Mouse (Mus musculus): Measurements from ENCODE around the gene Vav2. TPM values are rescaled to one million over a fixed set of nuclear protein-coding genes. Genes with fewer than 3 reads are reported as not detected.
A peak's percentile ranks its signal among the peaks of the same experiment; 100 is the strongest.

Vav2 gene
- polyA plus RNA-seq, 1 experiment from 2014 or later, result 9.7 TPM

- Histone ChIP-seq H3K4me1 (peaks cover 88% of the 10 kb centered on the region), H3K27me3 (no peaks in the 10 kb centered on the region), H3K9ac (no peak overlapping the region), H3K4me2 (no peak overlapping the region), H3K27ac (no peak overlapping the region), H3K4me3 (no peak overlapping the region), H3K9me3 (no peaks in the 10 kb centered on the region), H3K36me3 (no peaks in the 10 kb centered on the region)
- ATAC-seq (ENCODE audit: borderline replicate concordance, extremely low read depth, low FRiP score, low TSS enrichment), result no peak
- WGBS, result 72% methylated on average over 7 of the region's 7 CpGs
These were observed 100.5 kb downstream of the Vav2 start for GRCm38 (mm10) chr2:27326357-27326756.

- H3K4me3 ChIP-seq, result no peak overlapping the region
- H3K27me3 ChIP-seq, result no peaks in the 10 kb centered on the region
- H3K9me3 ChIP-seq, result no peaks in the 10 kb centered on the region
- H3K4me2 ChIP-seq, result 0 out of 2 replicates have a peak overlapping the region, but pooled peaks have one; percentile 9
- no peak for ATAC-seq (ENCODE audit: borderline replicate concordance, extremely low read depth, low FRiP score, low TSS enrichment)
- H3K4me1 ChIP-seq, result peaks cover 72% of the 10 kb centered on the region
- no peaks in the 10 kb centered on the region for H3K36me3 ChIP-seq
- 18% methylated on average over 2 of the region's 2 CpGs for WGBS
- no peak overlapping the region for H3K9ac ChIP-seq
- peak overlapping the region; percentile 62 for H3K27ac ChIP-seq
These were observed 102.1 kb downstream of the Vav2 start for GRCm38 (mm10) chr2:27324690-27325089.

GRCm38 (mm10) chr2:27321431-27321875 lies 105.4 kb downstream of the Vav2 start:
- no peak overlapping the region for H3K4me2 ChIP-seq
- no peaks in the 10 kb centered on the region for H3K9me3 ChIP-seq
- WGBS, result 32% methylated on average over 6 of the region's 6 CpGs
- no peaks in the 10 kb centered on the region for H3K36me3 ChIP-seq
- no peak overlapping the region for H3K4me3 ChIP-seq
- H3K27me3 ChIP-seq, result no peaks in the 10 kb centered on the region
- no peak for ATAC-seq (ENCODE audit: borderline replicate concordance, extremely low read depth, low FRiP score, low TSS enrichment)
- H3K4me1 ChIP-seq, result peaks cover 40% of the 10 kb centered on the region
- H3K27ac ChIP-seq, result no peak overlapping the region
- no peak overlapping the region for H3K9ac ChIP-seq

- 75% methylated on average over 8 of the region's 8 CpGs for WGBS
- Histone ChIP-seq H3K4me2 (no peak overlapping the region), H3K4me3 (no peak overlapping the region), H3K4me1 (peaks cover 33% of the 10 kb centered on the region), H3K36me3 (no peaks in the 10 kb centered on the region), H3K27me3 (no peaks in the 10 kb centered on the region), H3K9ac (no peak overlapping the region), H3K9me3 (no peaks in the 10 kb centered on the region), H3K27ac (no peak overlapping the region)
- ATAC-seq (ENCODE audit: borderline replicate concordance, extremely low read depth, low FRiP score, low TSS enrichment), result no peak
These were observed 106.0 kb downstream of the Vav2 start for GRCm38 (mm10) chr2:27320820-27321219.

- no peak overlapping the region for H3K4me3 ChIP-seq
- H3K36me3 ChIP-seq, result no peaks in the 10 kb centered on the region
- H3K9me3 ChIP-seq, result no peaks in the 10 kb centered on the region
- no peak overlapping the region for H3K4me2 ChIP-seq
- H3K9ac ChIP-seq, result no peak overlapping the region
- no peaks in the 10 kb centered on the region for H3K27me3 ChIP-seq
- ATAC-seq (ENCODE audit: borderline replicate concordance, extremely low read depth, low FRiP score, low TSS enrichment), result no peak
- H3K27ac ChIP-seq, result no peak overlapping the region
- WGBS, result 68% methylated on average over 4 of the region's 4 CpGs
- H3K4me1 ChIP-seq, result peaks cover 13% of the 10 kb centered on the region; the same call in 1 of the 2 replicates
These were observed 108.2 kb downstream of the Vav2 start for GRCm38 (mm10) chr2:27318606-27319005.

- H3K4me3 ChIP-seq, result no peak overlapping the region
- no peak overlapping the region for H3K27ac ChIP-seq
- ATAC-seq (ENCODE audit: borderline replicate concordance, extremely low read depth, low FRiP score, low TSS enrichment), result no peak
- 13% methylated on average over 1 of the region's 1 CpGs for WGBS
- no peaks in the 10 kb centered on the region for H3K27me3 ChIP-seq
- no peak overlapping the region for H3K4me2 ChIP-seq
- H3K9ac ChIP-seq, result no peak overlapping the region
- H3K36me3 ChIP-seq, result no peaks in the 10 kb centered on the region
- no peaks in the 10 kb centered on the region for H3K9me3 ChIP-seq
- H3K4me1 ChIP-seq, result peaks cover 9% of the 10 kb centered on the region; the same call in 1 of the 2 replicates
These were observed 108.6 kb downstream of the Vav2 start for GRCm38 (mm10) chr2:27318197-27318596.

- Histone ChIP-seq H3K4me1 (peaks cover 8% of the 10 kb centered on the region), H3K9me3 (no peaks in the 10 kb centered on the region), H3K4me3 (no peak overlapping the region), H3K36me3 (no peaks in the 10 kb centered on the region), H3K27me3 (no peaks in the 10 kb centered on the region), H3K4me2 (no peak overlapping the region), H3K27ac (no peak overlapping the region), H3K9ac (no peak overlapping the region)
- no peak for ATAC-seq (ENCODE audit: borderline replicate concordance, extremely low read depth, low FRiP score, low TSS enrichment)
- 93% methylated on average over 5 of the region's 5 CpGs for WGBS
These were observed 110.7 kb downstream of the Vav2 start for GRCm38 (mm10) chr2:27316167-27316566.

GRCm38 (mm10) chr2:27314269-27314668 lies 112.6 kb downstream of the Vav2 start:
- H3K36me3 ChIP-seq, result no peaks in the 10 kb centered on the region
- H3K9me3 ChIP-seq, result no peaks in the 10 kb centered on the region
- no peak for ATAC-seq (ENCODE audit: borderline replicate concordance, extremely low read depth, low FRiP score, low TSS enrichment)
- no peak overlapping the region for H3K27ac ChIP-seq
- H3K27me3 ChIP-seq, result no peaks in the 10 kb centered on the region
- WGBS, result 89% methylated on average over 5 of the region's 5 CpGs
- H3K4me3 ChIP-seq, result no peak overlapping the region
- no peak overlapping the region for H3K4me2 ChIP-seq
- H3K9ac ChIP-seq, result no peak overlapping the region
- H3K4me1 ChIP-seq, result peaks cover 8% of the 10 kb centered on the region

GRCm38 (mm10) chr2:27312500-27312899 lies 114.3 kb downstream of the Vav2 start:
- Histone ChIP-seq H3K27ac (peak overlapping the region; percentile 60), H3K4me2 (no peak overlapping the region), H3K4me1 (peaks cover 21% of the 10 kb centered on the region), H3K9me3 (no peaks in the 10 kb centered on the region), H3K27me3 (no peaks in the 10 kb centered on the region), H3K36me3 (no peaks in the 10 kb centered on the region), H3K4me3 (no peak overlapping the region), H3K9ac (no peak overlapping the region)
- 40% methylated on average over 3 of the region's 3 CpGs for WGBS
- ATAC-seq (ENCODE audit: borderline replicate concordance, extremely low read depth, low FRiP score, low TSS enrichment), result peak; percentile 79; the same call in 1 of the 2 replicates

- Histone ChIP-seq H3K36me3 (no peaks in the 10 kb centered on the region), H3K27me3 (no peaks in the 10 kb centered on the region), H3K4me1 (peaks cover 21% of the 10 kb centered on the region), H3K9ac (no peak overlapping the region), H3K4me3 (no peak overlapping the region), H3K9me3 (no peaks in the 10 kb centered on the region), H3K4me2 (no peak overlapping the region), H3K27ac (peak overlapping the region; percentile 46)
- WGBS, result 94% methylated on average over 3 of the region's 3 CpGs
- no peak for ATAC-seq (ENCODE audit: borderline replicate concordance, extremely low read depth, low FRiP score, low TSS enrichment)
These were observed 115.2 kb downstream of the Vav2 start for GRCm38 (mm10) chr2:27311606-27312005.

GRCm38 (mm10) chr2:27310908-27311307 lies 115.9 kb downstream of the Vav2 start:
- Histone ChIP-seq H3K27ac (no peak overlapping the region), H3K4me1 (peaks cover 21% of the 10 kb centered on the region), H3K36me3 (no peaks in the 10 kb centered on the region), H3K4me3 (no peak overlapping the region), H3K4me2 (no peak overlapping the region), H3K9ac (no peak overlapping the region), H3K9me3 (no peaks in the 10 kb centered on the region), H3K27me3 (no peaks in the 10 kb centered on the region)
- no peak for ATAC-seq (ENCODE audit: borderline replicate concordance, extremely low read depth, low FRiP score, low TSS enrichment)
- 77% methylated on average over 5 of the region's 5 CpGs for WGBS

- no peaks in the 10 kb centered on the region for H3K27me3 ChIP-seq
- H3K9me3 ChIP-seq, result no peaks in the 10 kb centered on the region
- H3K4me2 ChIP-seq, result no peak overlapping the region
- ATAC-seq (ENCODE audit: borderline replicate concordance, extremely low read depth, low FRiP score, low TSS enrichment), result no peak
- no peaks in the 10 kb centered on the region for H3K36me3 ChIP-seq
- 86% methylated on average over 5 of the region's 5 CpGs for WGBS
- H3K9ac ChIP-seq, result no peak overlapping the region
- no peak overlapping the region for H3K27ac ChIP-seq
- H3K4me1 ChIP-seq, result peaks cover 24% of the 10 kb centered on the region
- H3K4me3 ChIP-seq, result no peak overlapping the region
These were observed 116.6 kb downstream of the Vav2 start for GRCm38 (mm10) chr2:27310221-27310620.

GRCm38 (mm10) chr2:27306628-27307027 lies 120.2 kb downstream of the Vav2 start:
- H3K36me3 ChIP-seq, result no peaks in the 10 kb centered on the region
- H3K9me3 ChIP-seq, result no peaks in the 10 kb centered on the region
- no peak for ATAC-seq (ENCODE audit: borderline replicate concordance, extremely low read depth, low FRiP score, low TSS enrichment)
- H3K4me3 ChIP-seq, result no peak overlapping the region
- H3K27ac ChIP-seq, result no peak overlapping the region
- no peak overlapping the region for H3K9ac ChIP-seq
- peaks cover 29% of the 10 kb centered on the region for H3K4me1 ChIP-seq
- 82% methylated on average over 8 of the region's 8 CpGs for WGBS
- no peak overlapping the region for H3K4me2 ChIP-seq
- H3K27me3 ChIP-seq, result no peaks in the 10 kb centered on the region

Data from lung, embryonic 15.5 days (tissue).